Mouse (Mus musculus): ENCODE measurements around the gene Tmem121. TPM values are rescaled to one million over a fixed set of nuclear protein-coding genes. Genes with fewer than 3 reads are reported as not detected.
A peak's percentile ranks its signal among the peaks of the same experiment; 100 is the strongest.
"Not testable (repeated sequence)": the region's sequence is repeated elsewhere in the genome, so short reads cannot be mapped to it uniquely, and the experiment has no call there.

The Tmem121 gene
- polyA plus RNA-seq, 1 experiment from 2014 or later = 25.3 TPM

GRCm38 (mm10) chr12:113163561-113164006 lies 22.1 kb upstream of the Tmem121 start:
- H3K4me3 ChIP-seq = no peak overlapping the region
- H3K27me3 ChIP-seq = no peaks in the 10 kb centered on the region
- H3K9ac ChIP-seq (replicated peaks) = 0 out of 2 replicates have a peak overlapping the region, but pooled peaks have one; percentile 24
- peak; percentile 35; the same call in 1 of the 2 replicates for ATAC-seq (ENCODE audit: low FRiP score, low read depth)
- 91% methylated on average over 11 of the region's 11 CpGs for WGBS
- no peak overlapping the region for H3K4me2 ChIP-seq (replicated peaks)
- peaks cover 33% of the 10 kb centered on the region for H3K36me3 ChIP-seq
- peak overlapping the region; percentile 42 for H3K27ac ChIP-seq (replicated peaks)
- no peaks in the 10 kb centered on the region for H3K4me1 ChIP-seq
- H3K9me3 ChIP-seq = no peaks in the 10 kb centered on the region

- no peak overlapping the region for H3K27ac ChIP-seq (replicated peaks)
- peaks cover 16% of the 10 kb centered on the region for H3K36me3 ChIP-seq
- no peak for ATAC-seq (ENCODE audit: low FRiP score, low read depth)
- WGBS = 88% methylated on average over 9 of the region's 9 CpGs
- H3K9ac ChIP-seq (replicated peaks) = no peak overlapping the region
- no peaks in the 10 kb centered on the region for H3K4me1 ChIP-seq
- H3K9me3 ChIP-seq = no peaks in the 10 kb centered on the region
- no peak overlapping the region for H3K4me2 ChIP-seq (replicated peaks)
- no peaks in the 10 kb centered on the region for H3K27me3 ChIP-seq
- no peak overlapping the region for H3K4me3 ChIP-seq
Observed at GRCm38 (mm10) chr12:113168031-113168536, 17.6 kb upstream of the Tmem121 start.

DNA sequence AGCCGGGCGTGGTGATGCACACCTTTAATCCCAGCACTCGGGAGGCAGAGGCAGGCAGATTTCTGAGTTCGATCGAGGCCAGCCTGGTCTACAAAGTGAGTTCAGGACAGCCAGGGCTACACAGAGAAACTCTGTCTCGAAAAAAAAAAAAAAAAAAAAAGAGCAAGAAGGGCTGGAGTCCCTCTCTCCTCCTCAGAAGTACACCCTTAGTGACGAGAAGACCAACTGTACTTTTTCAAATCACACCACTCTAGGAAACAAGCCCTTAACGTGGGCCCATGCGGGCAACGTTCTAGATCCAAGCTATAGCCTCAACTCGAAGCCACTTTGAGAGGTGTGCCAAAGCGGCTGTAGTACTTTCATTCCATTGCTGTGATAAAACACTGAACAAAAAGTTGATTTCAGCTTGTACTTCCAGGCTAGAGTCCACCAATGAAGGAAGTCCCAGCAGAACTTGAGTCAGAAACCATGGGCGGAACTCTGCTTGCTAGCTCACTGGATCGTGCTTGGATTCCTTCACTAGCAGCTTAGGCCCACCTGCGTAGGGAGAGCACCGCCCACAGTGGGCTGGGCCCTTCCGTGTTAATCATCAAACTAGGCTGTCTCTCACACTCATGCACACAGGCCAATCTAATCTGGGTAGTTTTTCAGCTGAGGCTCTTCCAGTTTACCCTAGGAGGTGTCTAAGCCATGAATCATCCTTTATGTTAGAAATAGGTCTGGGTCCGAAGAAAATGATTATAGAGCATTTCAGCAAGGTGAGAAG lies 8.6 kb upstream of the Tmem121 start:
- H3K4me1 ChIP-seq = no peaks in the 10 kb centered on the region
- no peaks in the 10 kb centered on the region for H3K9me3 ChIP-seq
- no peak for ATAC-seq (ENCODE audit: low FRiP score, low read depth)
- no peaks in the 10 kb centered on the region for H3K27me3 ChIP-seq
- no peak overlapping the region for H3K4me3 ChIP-seq
- H3K27ac ChIP-seq (replicated peaks) = no peak overlapping the region
- WGBS = 92% methylated on average over 18 of the region's 18 CpGs
- no peak overlapping the region for H3K9ac ChIP-seq (replicated peaks)
- H3K36me3 ChIP-seq = no peaks in the 10 kb centered on the region
- no peak overlapping the region for H3K4me2 ChIP-seq (replicated peaks)

GRCm38 (mm10) chr12:113181020-113181419 lies 4.7 kb upstream of the Tmem121 start:
- Histone ChIP-seq H3K4me2 (replicated peaks) (no peak overlapping the region), H3K4me3 (no peak overlapping the region), H3K9ac (replicated peaks) (no peak overlapping the region), H3K4me1 (peaks cover under 1% of the 10 kb centered on the region; the same call in 1 of the 2 replicates), H3K27ac (replicated peaks) (no peak overlapping the region), H3K36me3 (no peaks in the 10 kb centered on the region), H3K9me3 (no peaks in the 10 kb centered on the region), H3K27me3 (peaks cover 11% of the 10 kb centered on the region)
- ATAC-seq (ENCODE audit: low FRiP score, low read depth) = no peak
- 71% methylated on average over 4 of the region's 4 CpGs for WGBS

DNA sequence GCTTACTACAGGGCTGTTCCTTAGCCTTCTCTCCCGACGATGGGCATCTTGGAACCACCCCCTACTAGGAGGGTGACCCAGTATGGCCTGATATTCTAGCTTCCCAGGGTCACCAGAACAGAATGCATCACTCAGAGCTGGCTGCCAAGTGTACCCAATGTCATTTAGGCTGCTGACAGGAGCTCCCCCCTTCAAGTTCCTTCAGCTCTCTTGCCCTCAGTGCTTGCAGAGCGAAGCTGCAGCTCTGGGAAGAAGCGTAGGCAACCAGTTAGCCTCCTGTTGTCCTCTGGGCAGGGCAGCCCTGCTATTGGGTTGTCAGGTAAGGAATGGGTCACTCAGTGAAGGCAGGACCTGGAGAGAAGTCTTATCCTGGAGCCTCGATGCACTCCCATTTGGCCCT lies 785 bp upstream of the Tmem121 start:
- WGBS = 66% methylated on average over 5 of the region's 5 CpGs
- H3K9me3 ChIP-seq = no peaks in the 10 kb centered on the region
- no peak overlapping the region for H3K27ac ChIP-seq (replicated peaks)
- H3K36me3 ChIP-seq = peaks cover 18% of the 10 kb centered on the region
- H3K9ac ChIP-seq (replicated peaks) = no peak overlapping the region
- peaks cover 24% of the 10 kb centered on the region for H3K4me1 ChIP-seq
- ATAC-seq (ENCODE audit: low FRiP score, low read depth) = no peak; the same call in 1 of the 2 replicates
- H3K4me3 ChIP-seq = no peak overlapping the region
- peaks cover 18% of the 10 kb centered on the region for H3K27me3 ChIP-seq
- H3K4me2 ChIP-seq (replicated peaks) = peak overlapping the region; percentile 85; the same call in 1 of the 2 replicates

DNA sequence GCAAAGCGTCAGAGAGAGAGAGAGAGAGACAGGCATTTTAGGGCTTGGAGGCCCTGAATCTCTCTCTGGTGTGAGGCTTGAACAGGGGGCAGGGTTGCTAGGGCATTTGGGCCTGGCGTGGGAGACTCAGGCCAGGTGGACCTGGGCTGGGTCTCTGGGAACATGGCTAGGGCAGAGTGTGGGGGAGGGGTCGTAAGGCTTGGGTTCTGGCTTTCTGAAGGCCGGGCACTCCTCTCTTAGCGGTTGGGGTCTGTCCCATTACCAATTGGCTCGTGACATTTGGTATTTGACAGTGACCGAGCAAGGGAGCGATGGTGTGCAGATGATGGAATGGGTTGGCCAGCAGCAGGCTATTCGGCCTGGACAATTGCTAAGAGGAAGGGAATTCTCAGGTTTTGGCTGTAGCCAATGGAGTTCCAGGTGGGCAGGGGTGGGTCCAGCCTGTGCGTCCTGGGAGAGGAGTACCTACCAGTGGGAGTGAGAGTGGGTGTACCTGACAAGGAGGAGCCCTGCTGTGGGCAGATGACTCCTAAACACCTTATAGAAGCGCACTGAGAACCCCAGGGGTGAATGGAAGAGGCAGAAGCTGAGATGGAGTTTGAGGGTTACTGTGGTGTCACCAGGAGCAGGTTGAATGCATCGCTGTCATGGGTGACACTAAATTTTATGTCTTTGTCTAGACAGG lies 738 bp downstream of the Tmem121 start:
- peak; percentile 13 for ATAC-seq (ENCODE audit: low FRiP score, low read depth)
- Histone ChIP-seq H3K9me3 (no peaks in the 10 kb centered on the region), H3K27ac (replicated peaks) (no peak overlapping the region), H3K4me2 (replicated peaks) (peak overlapping the region; percentile 85), H3K4me3 (peak overlapping the region; percentile 68), H3K27me3 (peaks cover 18% of the 10 kb centered on the region), H3K4me1 (peaks cover 24% of the 10 kb centered on the region), H3K9ac (replicated peaks) (peak overlapping the region; percentile 80), H3K36me3 (peaks cover 29% of the 10 kb centered on the region)
- WGBS = 36% methylated on average over 12 of the region's 12 CpGs

- Histone ChIP-seq H3K4me2 (replicated peaks) (peak overlapping the region; percentile 85), H3K36me3 (peaks cover 30% of the 10 kb centered on the region), H3K4me3 (peak overlapping the region; percentile 68), H3K27ac (replicated peaks) (no peak overlapping the region), H3K9me3 (no peaks in the 10 kb centered on the region), H3K27me3 (peaks cover 18% of the 10 kb centered on the region), H3K9ac (replicated peaks) (peak overlapping the region; percentile 80), H3K4me1 (peaks cover 24% of the 10 kb centered on the region)
- WGBS = 48% methylated on average over 4 of the region's 4 CpGs
- ATAC-seq (ENCODE audit: low FRiP score, low read depth) = no peak
Observed at GRCm38 (mm10) chr12:113187011-113187375, 1.3 kb downstream of the Tmem121 start.

- peaks cover 24% of the 10 kb centered on the region for H3K4me1 ChIP-seq
- no peak overlapping the region for H3K27ac ChIP-seq (replicated peaks)
- H3K9me3 ChIP-seq = no peaks in the 10 kb centered on the region
- H3K4me2 ChIP-seq (replicated peaks) = peak overlapping the region; percentile 85
- H3K27me3 ChIP-seq = peaks cover 18% of the 10 kb centered on the region
- H3K9ac ChIP-seq (replicated peaks) = peak overlapping the region; percentile 54
- ATAC-seq (ENCODE audit: low FRiP score, low read depth) = peak; percentile 52
- WGBS = 4% methylated on average over 56 of the region's 56 CpGs
- H3K36me3 ChIP-seq = peaks cover 30% of the 10 kb centered on the region
- peak overlapping the region; percentile 68 for H3K4me3 ChIP-seq
Observed at GRCm38 (mm10) chr12:113187584-113188295, 2.0 kb downstream of the Tmem121 start.

DNA sequence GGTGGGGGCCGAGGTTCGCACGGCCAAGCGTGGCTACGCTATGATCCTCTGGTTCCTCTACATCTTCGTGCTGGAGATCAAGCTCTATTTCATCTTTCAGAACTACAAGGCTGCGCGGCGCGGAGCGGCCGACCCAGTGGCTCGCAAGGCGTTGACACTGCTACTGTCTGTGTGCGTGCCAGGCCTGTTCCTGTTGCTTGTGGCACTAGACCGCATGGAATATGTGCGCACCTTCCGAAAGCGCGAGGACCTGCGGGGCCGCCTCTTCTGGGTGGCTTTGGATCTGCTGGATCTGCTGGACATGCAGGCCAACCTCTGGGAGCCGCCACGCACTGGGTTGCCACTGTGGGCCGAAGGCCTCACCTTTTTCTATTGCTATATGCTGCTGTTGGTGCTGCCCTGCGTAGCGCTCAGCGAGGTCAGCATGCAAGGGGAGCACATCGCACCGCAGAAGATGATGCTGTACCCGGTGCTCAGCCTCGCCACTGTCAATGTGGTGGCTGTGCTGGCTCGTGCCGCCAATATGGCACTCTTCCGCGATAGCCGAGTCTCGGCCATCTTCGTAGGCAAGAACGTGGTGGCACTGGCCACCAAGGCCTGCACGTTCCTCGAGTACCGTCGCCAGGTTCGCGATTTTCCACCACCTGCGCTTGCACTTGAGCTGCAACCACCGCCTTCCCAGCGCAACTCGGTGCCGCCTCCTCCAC lies 2.8 kb downstream of the Tmem121 start:
- no peak for ATAC-seq (ENCODE audit: low FRiP score, low read depth)
- Histone ChIP-seq H3K27ac (replicated peaks) (no peak overlapping the region), H3K4me1 (peaks cover 24% of the 10 kb centered on the region), H3K9me3 (no peaks in the 10 kb centered on the region), H3K36me3 (peaks cover 30% of the 10 kb centered on the region), H3K9ac (replicated peaks) (no peak overlapping the region), H3K4me2 (replicated peaks) (peak overlapping the region; percentile 85), H3K4me3 (peak overlapping the region; percentile 68), H3K27me3 (peaks cover 18% of the 10 kb centered on the region)
- 89% methylated on average over 51 of the region's 51 CpGs for WGBS

DNA sequence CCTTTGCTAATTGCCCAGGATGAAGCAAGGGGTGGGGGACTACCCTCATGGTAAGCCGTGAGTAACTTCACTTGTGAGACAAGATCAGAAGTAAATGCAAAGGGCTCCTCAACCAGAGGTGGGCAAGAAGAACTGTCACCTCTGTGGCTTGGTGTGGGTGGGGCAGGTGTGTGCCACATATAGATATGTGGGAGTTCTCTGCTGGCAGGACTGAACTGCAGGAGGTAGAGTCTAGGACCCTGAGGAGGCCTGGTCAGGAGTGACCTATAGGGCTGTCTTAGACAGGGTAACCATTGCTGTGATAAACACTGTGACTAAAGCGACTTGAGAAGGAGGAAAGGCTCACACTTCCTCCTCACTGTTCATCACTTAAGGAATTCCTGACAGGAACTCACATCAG lies 7.7 kb downstream of the Tmem121 start:
- no peak for ATAC-seq (ENCODE audit: low FRiP score, low read depth)
- no peak overlapping the region for H3K27ac ChIP-seq (replicated peaks)
- no peaks in the 10 kb centered on the region; the same call in 1 of the 2 replicates for H3K4me1 ChIP-seq
- WGBS = 74% methylated on average over 2 of the region's 2 CpGs
- H3K27me3 ChIP-seq = peaks cover under 1% of the 10 kb centered on the region
- H3K4me2 ChIP-seq (replicated peaks) = no peak overlapping the region
- no peak overlapping the region for H3K9ac ChIP-seq (replicated peaks)
- no peak overlapping the region for H3K4me3 ChIP-seq
- H3K36me3 ChIP-seq = peaks cover 27% of the 10 kb centered on the region
- H3K9me3 ChIP-seq = 0 out of 2 replicates have a peak, but pooled peaks cover 9% of the 10 kb centered on the region

- H3K9me3 ChIP-seq; H3K4me3 ChIP-seq; H3K27ac ChIP-seq (replicated peaks); H3K36me3 ChIP-seq; H3K9ac ChIP-seq (replicated peaks); H3K4me1 ChIP-seq; H3K4me2 ChIP-seq (replicated peaks); ATAC-seq (ENCODE audit: low FRiP score, low read depth); H3K27me3 ChIP-seq: not testable (repeated sequence)
- WGBS = 88% methylated on average over 3 of the region's 6 CpGs
Observed at GRCm38 (mm10) chr12:113199132-113199531, 13.4 kb downstream of the Tmem121 start.

All from midbrain, embryonic 12.5 days (tissue).